Mouse (Mus musculus) heart, postnatal 0 days (tissue): Measurements from ENCODE around the gene Fcgr2b.

Experiments
- CTCF ChIP-seq: IDR thresholded peaks from 2 replicates; pipeline ENCODE4 v1.5.1; 2016; ENCODE audit warnings: antibody characterized with exemption, control low read depth, low read depth
- EP300 ChIP-seq: IDR thresholded peaks from 2 replicates; pipeline ENCODE4 v1.6.1; 2016; ENCODE audit warnings: antibody characterized with exemption, low read depth

DNA sequence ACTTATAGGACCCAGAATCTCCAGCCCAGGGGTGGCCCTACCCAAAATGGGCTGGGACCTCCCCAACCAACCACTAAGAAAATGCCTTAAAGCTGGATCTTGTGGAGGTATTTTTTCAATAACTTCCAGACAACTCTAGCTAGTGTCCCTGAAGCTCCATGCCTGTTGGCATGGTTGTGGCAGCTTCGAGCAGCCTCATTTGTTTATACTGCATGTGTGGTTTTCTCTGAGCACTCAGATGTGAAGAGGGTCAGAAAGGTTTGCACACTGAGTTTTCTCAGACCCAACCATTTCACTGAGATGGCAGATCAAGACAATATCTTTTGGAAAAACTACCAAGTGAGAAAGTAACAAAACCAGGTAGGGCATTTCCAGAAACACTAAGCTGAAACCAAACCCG lies 6.0 kb upstream of the Fcgr2b start:
- TF ChIP-seq CTCF, result no peak
- no peak for TF ChIP-seq EP300
